Mouse (Mus musculus) CH12.LX (cell line): ENCODE data around the gene Erich2. TPM values are rescaled to one million over a fixed set of nuclear protein-coding genes. Genes with fewer than 3 reads are reported as not detected.
A peak's percentile ranks its signal among the peaks of the same experiment; 100 is the strongest.

Source experiments
- DNase-seq: peaks from one replicate; pipeline ENCODE4 v3.0.0-alpha.2; 2013; ENCODE audit errors: extremely low read depth
- H3K27ac ChIP-seq: 2 replicates; pipeline ENCODE4 v1.5.1; 2012; ENCODE audit warnings: low read depth, mild to moderate bottlenecking, control low read depth, moderate library complexity; ENCODE audit not compliant: insufficient read depth
- H3K27me3 ChIP-seq: replicated peaks from 2 replicates; pipeline ENCODE3; 2012; ENCODE audit warnings: inconsistent platforms
- H3K36me3 ChIP-seq, 2 experiments: replicated peaks in 1 of 2; 2 replicates each; pipeline versions ENCODE3 to v1.6.1; 2012; ENCODE audit warnings: inconsistent platforms in 1 of 2, low read length in 1 of 2, mild to moderate bottlenecking in 1 of 2, mixed read lengths in 1 of 2, moderate library complexity in 1 of 2; ENCODE audit not compliant: control insufficient read depth in 1 of 2, insufficient read depth in 1 of 2
- H3K4me1 ChIP-seq, 2 experiments: 2 replicates each; pipeline ENCODE4 v1.6.1; 2012; ENCODE audit warnings: inconsistent platforms in 1 of 2, moderate library complexity in 1 of 2; ENCODE audit not compliant: insufficient read depth in 2 of 2, control insufficient read depth in 1 of 2
- H3K4me2 ChIP-seq: 2 replicates; pipeline ENCODE4 v1.6.1; 2012; ENCODE audit warnings: low read depth, mild to moderate bottlenecking, control low read depth; ENCODE audit not compliant: poor library complexity, insufficient read depth, severe bottlenecking
- H3K4me3 ChIP-seq, 3 experiments: fragments of 150-350 bp in 1 of 3; sonication (generic) in 1 of 3; replicated peaks in 1 of 3; 2 replicates each; pipeline versions ENCODE3 to v1.5.1; 2011 to 2012; ENCODE audit warnings: low read depth in 2 of 3, low read length in 2 of 3, mild to moderate bottlenecking in 2 of 3, moderate library complexity in 2 of 3, control low read depth in 1 of 3, improper control_type of control experiment in 1 of 3, inconsistent platforms in 1 of 3, mixed read lengths in 1 of 3; ENCODE audit not compliant: poor library complexity in 1 of 3
- H3K79me2 ChIP-seq: replicated peaks from 2 replicates; pipeline ENCODE4 v1.6.1; 2012; ENCODE audit warnings: mild to moderate bottlenecking, moderate library complexity; ENCODE audit not compliant: control insufficient read depth, poor library complexity, insufficient read depth, severe bottlenecking; ENCODE audit errors: extremely low read depth
- H3K9ac ChIP-seq: 2 replicates; pipeline ENCODE4 v1.6.1; 2012; ENCODE audit warnings: low read depth, mild to moderate bottlenecking, control low read depth, moderate library complexity; ENCODE audit not compliant: insufficient read depth
- H3K9me3 ChIP-seq: replicated peaks from 2 replicates; pipeline ENCODE3; 2012; ENCODE audit warnings: low read length, inconsistent platforms, mixed read lengths
- CHD2 ChIP-seq: IDR thresholded peaks from 2 replicates; pipeline ENCODE4 v1.6.1; 2011; ENCODE audit warnings: low read length, improper control_type of control experiment
- CTCF ChIP-seq, 2 experiments: IDR thresholded peaks in 1 of 2; conservative IDR thresholded peaks in 1 of 2; 2 replicates each; pipeline ENCODE4 v1.5.1; 2011 to 2012; ENCODE audit warnings: low read depth in 2 of 2, low read length in 2 of 2, improper control_type of control experiment in 1 of 2, inconsistent platforms in 1 of 2, mild to moderate bottlenecking in 1 of 2, moderate library complexity in 1 of 2
- ELF1 ChIP-seq: IDR thresholded peaks from 2 replicates; pipeline ENCODE4 v1.6.1; 2014; ENCODE audit warnings: low read depth, mild to moderate bottlenecking, inconsistent platforms, low read length, improper control_type of control experiment
- GABPA ChIP-seq: IDR thresholded peaks from 2 replicates; pipeline ENCODE4 v1.6.1; 2012; ENCODE audit warnings: low read depth, low read length, improper control_type of control experiment, inconsistent platforms; ENCODE audit not compliant: insufficient replicate concordance
- HCFC1 ChIP-seq: IDR thresholded peaks from 2 replicates; pipeline ENCODE4 v1.6.1; 2012; ENCODE audit warnings: low read depth, mild to moderate bottlenecking, inconsistent platforms, low read length, improper control_type of control experiment
- JUN ChIP-seq: IDR thresholded peaks from 2 replicates; pipeline ENCODE4 v1.6.1; 2011; ENCODE audit warnings: low read depth, mild to moderate bottlenecking, low read length, improper control_type of control experiment, moderate library complexity; ENCODE audit not compliant: insufficient read depth
- KAT2A ChIP-seq: IDR thresholded peaks from 2 replicates; pipeline ENCODE4 v1.6.1; 2012; ENCODE audit warnings: low read length, improper control_type of control experiment, inconsistent platforms; ENCODE audit not compliant: insufficient replicate concordance
- MAX ChIP-seq: IDR thresholded peaks from 2 replicates; pipeline ENCODE4 v1.6.1; 2011; ENCODE audit warnings: low read length, improper control_type of control experiment
- NELFE ChIP-seq: IDR thresholded peaks from 2 replicates; pipeline ENCODE4 v1.6.1; 2011; ENCODE audit warnings: low read depth, low read length, improper control_type of control experiment
- RAD21 ChIP-seq: IDR thresholded peaks from 2 replicates; pipeline ENCODE4 v1.6.1; 2011; ENCODE audit warnings: low read depth, mild to moderate bottlenecking, low read length, improper control_type of control experiment, moderate library complexity
- SIN3A ChIP-seq: IDR thresholded peaks from 2 replicates; pipeline ENCODE4 v1.6.1; 2012; ENCODE audit warnings: low read length, improper control_type of control experiment, inconsistent platforms
- SMC3 ChIP-seq: IDR thresholded peaks from 2 replicates; pipeline ENCODE4 v1.6.1; 2011; ENCODE audit warnings: low read depth, low read length, improper control_type of control experiment
- TCF12 ChIP-seq: IDR thresholded peaks from 2 replicates; pipeline ENCODE4 v1.6.1; 2014; ENCODE audit warnings: low read depth, mild to moderate bottlenecking, inconsistent platforms, low read length, improper control_type of control experiment
- ZC3H11A ChIP-seq: IDR thresholded peaks from 2 replicates; pipeline ENCODE4 v1.6.1; 2012; ENCODE audit warnings: low read depth, mild to moderate bottlenecking, inconsistent platforms, low read length, improper control_type of control experiment
- ZMIZ1 ChIP-seq: IDR thresholded peaks from 2 replicates; pipeline ENCODE4 v1.6.1; 2012; ENCODE audit warnings: low read depth, mild to moderate bottlenecking, inconsistent platforms, low read length, improper control_type of control experiment
- dilution Hi-C: fragments of 300-500 bp; cut with MboI; formaldehyde crosslinking; loops from 2 replicates; pipeline ENCODE4 v1.14.3; 2020; ENCODE audit warnings: low sequenced_read_pairs; ENCODE audit not compliant: extremely low pct_unique_long_range_greater_than_20kb, extremely low pct_ligation_motif_present
- in situ Hi-C: fragments of 300-500 bp; cut with MboI; formaldehyde crosslinking; loops from 3 replicates; pipeline ENCODE4 v1.14.3; 2019; ENCODE audit warnings: low sequenced_read_pairs, low pct_ligation_motif_present, low pct_unique_long_range_greater_than_20kb, mixed read lengths
- polyA plus RNA-seq: library from polyadenylated mRNA; unstranded; fragments of >175 nt; gene quantifications from 2 replicates; pipeline ENCODE4 v1.2.1, GENCODE M21; 2012; ENCODE audit warnings: low read depth; ENCODE audit not compliant: insufficient read length
- total RNA-seq, 2 experiments: library from RNA; depleted of rRNA; stranded (reverse); fragments of 300-350 nt in 1 of 2; fragments of >200 nt in 1 of 2; gene quantifications; 2 replicates each; pipeline ENCODE4 v1.2.3; 2012 to 2014

Gene Erich2
- total and polyA plus RNA-seq, 3 experiments: 0.24 TPM; not detected in 2

GRCm38 (mm10) chr2:70497715-70498318 is 10.8 kb upstream of the Erich2 start:
- no peaks in the 10 kb centered on the region for H3K79me2 ChIP-seq
- dilution Hi-C loops: no loop called here
- no peaks in the 10 kb centered on the region for H3K9me3 ChIP-seq
- no peaks in the 10 kb centered on the region for H3K36me3 ChIP-seq
- no peak overlapping the region for H3K4me3 ChIP-seq
- H3K4me1 ChIP-seq: no peaks in the 10 kb centered on the region
- DNase-seq: no peak
- no peaks in the 10 kb centered on the region for H3K27me3 ChIP-seq
- TF ChIP-seq RAD21 (no peak), KAT2A (no peak), NELFE (no peak), CHD2 (no peak), SIN3A (no peak), SMC3 (no peak), TCF12 (no peak), MAX (no peak), GABPA (no peak), ZMIZ1 (no peak), CTCF (conservative IDR thresholded peaks at IDR 0.05 in 1 of 2, IDR thresholded peaks at IDR 0.05 in 1 of 2; ENCODE audit: low read depth in 2 of 2, low read length in 2 of 2) (no peak), JUN (no peak)
- TF ChIP-seq, all 38 proteins: peak for 0
- in situ Hi-C loops: no loop called here
- Histone ChIP-seq H3K4me2 (no peak overlapping the region), H3K27ac (no peak overlapping the region), H3K9ac (no peak overlapping the region)

GRCm38 (mm10) chr2:70503436-70503835 is 5.2 kb upstream of the Erich2 start:
- H3K9ac ChIP-seq: no peak overlapping the region
- H3K79me2 ChIP-seq: no peaks in the 10 kb centered on the region
- no peaks in the 10 kb centered on the region for H3K9me3 ChIP-seq
- H3K4me1 ChIP-seq: peaks cover 4 to 21% of the 10 kb centered on the region in 2 experiments; a peak in 2 of 4 replicates
- dilution Hi-C loops: no loop called here
- H3K4me2 ChIP-seq: no peak overlapping the region
- no peaks in the 10 kb centered on the region for H3K27me3 ChIP-seq
- no peak overlapping the region for H3K4me3 ChIP-seq
- no peak overlapping the region for H3K27ac ChIP-seq
- no peaks in the 10 kb centered on the region for H3K36me3 ChIP-seq
- peak; percentile 6 for DNase-seq
- TF ChIP-seq ELF1 (peak; percentile 44), ZC3H11A (no peak), SIN3A (no peak), HCFC1 (no peak), NELFE (no peak), RAD21 (no peak)
- in situ Hi-C loops: no loop called here
